Mouse (Mus musculus) lung, adult 18-20 months (tissue): ENCODE measurements around the gene Togaram1.

Experiments
- DNase-seq, 2 experiments: peaks; one replicate each; pipeline ENCODE4 v3.0.0; 2022; ENCODE audit warnings: mixed read lengths in 2 of 2

Togaram1 gene

DNA sequence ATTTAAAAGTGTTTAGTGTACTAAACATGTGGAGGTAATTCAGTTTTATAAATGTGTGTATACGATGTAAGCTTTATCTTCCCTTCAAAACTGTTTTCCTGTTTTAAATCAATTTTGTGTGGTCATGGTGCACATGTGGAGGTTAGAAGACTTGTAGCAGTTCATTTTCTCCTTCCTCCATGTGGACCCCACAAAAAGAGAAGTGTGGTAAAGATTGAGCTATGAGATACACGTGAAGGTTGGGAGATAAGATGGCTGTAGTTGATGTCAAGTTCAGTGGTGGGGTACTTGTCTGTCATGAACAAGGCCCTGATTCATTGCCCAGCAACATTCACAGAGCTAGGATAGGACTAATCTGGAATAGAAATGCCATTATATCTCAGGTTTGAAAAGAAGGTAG, 92.6 kb downstream of the Togaram1 start:
- no peak for DNase-seq

- no peak for DNase-seq
Observed at GRCm38 (mm10) chr12:65061082-65061481, 95.5 kb downstream of the Togaram1 start.

- DNase-seq: no peak
Observed at GRCm38 (mm10) chr12:65065241-65065640, 99.6 kb downstream of the Togaram1 start.

DNA sequence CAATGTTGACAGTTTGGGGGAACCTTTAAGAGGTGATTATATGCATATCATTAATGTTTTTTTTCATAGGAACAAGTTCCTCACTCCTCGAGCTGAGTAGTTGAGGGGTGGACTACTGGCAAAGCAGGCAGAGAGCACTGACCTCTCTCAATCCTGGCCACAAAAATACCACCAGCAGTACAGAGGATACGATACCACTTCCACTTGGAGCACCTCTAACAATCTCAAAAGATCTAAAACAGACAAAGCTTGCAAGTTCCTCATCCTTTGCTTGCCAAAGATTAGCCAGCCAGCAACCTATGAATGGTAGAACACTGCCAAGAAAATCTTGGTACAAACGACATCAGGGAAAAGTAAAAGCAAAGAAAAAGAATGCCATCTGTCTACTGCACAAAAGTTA, 100.6 kb downstream of the Togaram1 start:
- no peak for DNase-seq

GRCm38 (mm10) chr12:65068409-65068808, 102.8 kb downstream of the Togaram1 start:
- no peak for DNase-seq
